Mouse (Mus musculus) heart, adult 9 months (tissue): Measurements from ENCODE around the gene Klrb1b.
"Not testable (repeated sequence)": the region's sequence is repeated elsewhere in the genome, so short reads cannot be mapped to it uniquely, and the experiment has no call there.

Source experiments
- DNase-seq, 2 experiments: peaks; one replicate each; pipeline ENCODE4 v3.0.0; 2022; ENCODE audit warnings: low spot score in 2 of 2

The Klrb1b gene

DNA sequence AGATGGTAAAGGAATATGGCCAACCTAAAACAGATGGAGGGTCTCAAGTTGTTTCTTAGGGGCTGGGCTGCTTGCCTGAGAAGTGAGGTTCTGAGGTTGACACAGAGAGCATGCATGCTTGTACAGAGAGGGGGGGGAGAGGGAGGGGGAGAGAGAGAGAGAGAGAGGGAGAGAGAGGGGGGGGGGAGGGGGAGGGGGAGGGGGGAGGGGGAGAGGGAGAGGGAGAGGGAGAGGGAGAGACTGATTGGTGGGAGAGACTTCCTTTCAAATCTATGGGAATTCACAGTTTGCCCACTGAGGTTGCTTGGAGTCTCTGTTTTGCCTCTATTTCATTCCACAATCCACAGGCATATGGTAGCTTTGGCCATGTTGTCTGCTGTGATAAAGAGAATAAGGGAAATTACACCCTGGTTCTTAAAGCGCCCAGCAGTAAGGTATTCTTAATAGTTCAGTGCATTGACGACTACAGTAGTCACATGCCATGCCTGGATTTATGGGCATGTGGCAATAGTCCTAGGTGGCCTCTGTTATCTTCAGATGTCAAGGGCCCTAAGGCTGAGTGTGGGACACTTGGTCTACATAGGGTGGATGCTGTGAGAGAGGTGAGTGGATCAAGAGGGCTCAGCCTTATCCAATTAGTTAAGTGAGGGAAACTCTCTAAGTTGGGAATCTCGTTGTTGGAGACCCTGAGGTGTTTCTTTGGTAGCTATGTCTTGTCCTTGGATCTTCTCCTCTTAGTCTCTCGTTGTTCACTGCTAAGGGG, 15.4 kb upstream of the Klrb1b start:
- DNase-seq = no peak

- DNase-seq = not testable (repeated sequence)
Observed at GRCm38 (mm10) chr6:128840669-128841068, 14.5 kb upstream of the Klrb1b start.

DNA sequence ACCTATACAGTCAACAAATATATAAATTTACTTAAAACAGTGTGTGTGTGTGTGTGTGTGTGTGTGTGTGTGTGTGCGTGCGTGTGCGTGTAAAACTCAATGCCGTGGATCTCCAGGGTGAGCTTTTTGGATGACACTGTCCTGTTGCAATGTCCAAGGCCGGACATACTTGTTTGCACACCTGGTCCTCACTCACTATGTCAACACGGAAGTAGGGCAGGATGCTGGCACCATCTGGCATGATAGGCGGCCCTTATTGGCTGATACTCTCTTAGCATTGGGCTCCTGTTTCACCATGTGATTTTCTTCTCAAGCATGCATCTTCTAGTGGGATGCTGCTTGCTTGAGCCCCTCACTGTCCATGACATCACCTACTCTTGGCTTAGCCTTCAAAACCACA, 13.8 kb upstream of the Klrb1b start:
- no peak for DNase-seq

DNA sequence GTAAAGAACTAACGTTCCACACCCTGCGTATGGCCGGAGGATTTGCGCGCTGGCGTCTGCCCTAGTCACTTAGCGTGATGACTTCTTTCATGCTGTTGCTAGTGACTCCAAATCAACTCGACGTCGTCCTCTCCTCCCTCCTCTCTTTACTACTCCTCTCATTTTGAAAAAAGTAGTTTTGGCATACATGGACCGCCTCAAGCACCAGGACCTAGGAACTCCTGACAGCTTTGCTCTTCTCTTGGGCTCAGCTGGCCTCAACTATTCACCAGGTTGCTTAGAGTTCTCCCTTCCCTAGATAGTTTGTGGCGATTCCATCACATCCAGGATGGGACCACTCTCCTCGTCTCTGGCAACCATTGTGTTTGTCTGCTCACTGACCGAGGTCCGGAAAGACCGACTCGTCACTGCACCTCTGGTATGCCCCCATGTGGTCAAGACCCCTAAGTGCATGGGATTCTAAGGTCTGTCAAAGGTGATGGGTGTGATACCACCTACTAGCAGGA, 13.2 kb upstream of the Klrb1b start:
- peak; percentile 86 to 91 for DNase-seq

GRCm38 (mm10) chr6:128838342-128839265, 12.5 kb upstream of the Klrb1b start:
- DNase-seq = peak; percentile 84 to 92

- no peak for DNase-seq
Observed at GRCm38 (mm10) chr6:128837454-128838341, 11.6 kb upstream of the Klrb1b start.

- no peak for DNase-seq
Observed at GRCm38 (mm10) chr6:128836955-128837334, 10.8 kb upstream of the Klrb1b start.

GRCm38 (mm10) chr6:128836191-128836954, 10.2 kb upstream of the Klrb1b start:
- DNase-seq = no peak

GRCm38 (mm10) chr6:128835571-128835970, 9.4 kb upstream of the Klrb1b start:
- DNase-seq = no peak

GRCm38 (mm10) chr6:128833046-128833445, 6.9 kb upstream of the Klrb1b start:
- no peak for DNase-seq

DNA sequence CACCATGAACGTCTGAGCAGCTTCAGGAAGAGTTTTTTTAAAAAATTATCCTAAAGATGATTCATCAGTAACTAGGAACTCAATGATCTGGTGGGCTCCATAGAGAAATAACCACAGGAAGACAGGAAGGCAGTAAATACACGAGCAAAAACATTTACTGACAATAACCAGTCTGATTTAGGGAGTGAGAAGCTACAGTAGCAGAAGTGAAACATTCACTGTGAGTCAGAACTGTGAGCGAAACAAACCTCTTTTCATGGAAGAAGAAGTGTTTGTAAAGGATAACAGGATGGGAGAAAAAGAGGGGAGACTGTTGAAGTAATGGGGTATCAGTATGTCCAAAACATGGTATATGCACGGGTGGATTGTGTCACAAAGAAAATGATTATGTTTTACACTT, 3.7 kb upstream of the Klrb1b start:
- DNase-seq = no peak

GRCm38 (mm10) chr6:128826781-128827180, 650 bp upstream of the Klrb1b start:
- DNase-seq = no peak

DNA sequence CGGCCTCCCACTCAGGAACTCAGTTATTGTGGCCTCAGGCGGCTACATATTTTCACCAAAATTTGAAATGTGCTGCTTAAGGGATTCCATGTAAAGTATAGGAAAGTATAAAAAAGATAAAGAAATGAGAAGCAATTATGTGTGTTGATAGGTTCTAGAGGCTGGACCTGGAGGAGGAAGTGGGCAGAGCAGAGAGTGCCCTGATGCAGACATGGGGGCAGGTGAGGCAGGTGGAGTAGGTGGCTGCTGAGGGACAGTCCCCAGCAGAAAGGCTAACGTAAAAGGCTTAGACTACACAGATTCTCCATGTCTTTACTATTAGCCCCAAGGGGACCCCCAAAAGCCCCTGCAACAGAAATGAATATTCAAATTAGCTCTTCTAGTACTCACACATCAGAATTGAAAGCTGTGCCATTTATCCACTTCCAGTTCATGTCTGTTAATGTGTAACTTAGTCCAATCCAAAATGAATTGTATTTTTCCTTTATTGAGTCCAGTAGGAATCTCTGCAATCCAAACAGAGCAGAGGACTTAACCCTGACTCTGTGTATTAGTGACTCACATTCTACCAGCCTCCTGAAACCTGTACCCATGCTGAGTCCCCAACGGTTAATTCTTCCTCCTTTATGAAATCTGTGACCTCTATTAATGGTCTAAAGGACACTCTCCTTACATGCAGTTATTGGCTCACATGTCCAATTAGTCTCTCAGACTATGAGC, 7.9 kb downstream of the Klrb1b start:
- DNase-seq = no peak

DNA sequence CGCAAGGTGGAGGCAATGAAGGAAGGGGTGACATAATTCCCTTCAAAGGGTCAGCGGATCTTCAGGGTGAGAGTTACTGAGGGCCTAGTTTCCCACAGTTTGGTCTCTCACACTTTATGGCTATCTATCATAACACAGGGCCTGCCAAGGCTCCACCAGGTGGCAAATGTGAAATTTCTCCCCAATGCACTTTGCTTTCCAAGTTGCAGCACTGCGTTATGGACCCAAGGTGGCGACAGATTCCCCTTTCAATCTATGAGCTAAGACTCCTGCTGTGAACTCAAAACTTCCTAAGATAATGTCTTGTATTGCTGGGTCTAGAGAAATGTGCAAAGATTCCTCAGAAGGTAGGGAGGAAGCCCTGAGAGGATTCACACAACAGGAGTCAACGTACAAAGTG, 17.6 kb downstream of the Klrb1b start:
- no peak for DNase-seq

DNA sequence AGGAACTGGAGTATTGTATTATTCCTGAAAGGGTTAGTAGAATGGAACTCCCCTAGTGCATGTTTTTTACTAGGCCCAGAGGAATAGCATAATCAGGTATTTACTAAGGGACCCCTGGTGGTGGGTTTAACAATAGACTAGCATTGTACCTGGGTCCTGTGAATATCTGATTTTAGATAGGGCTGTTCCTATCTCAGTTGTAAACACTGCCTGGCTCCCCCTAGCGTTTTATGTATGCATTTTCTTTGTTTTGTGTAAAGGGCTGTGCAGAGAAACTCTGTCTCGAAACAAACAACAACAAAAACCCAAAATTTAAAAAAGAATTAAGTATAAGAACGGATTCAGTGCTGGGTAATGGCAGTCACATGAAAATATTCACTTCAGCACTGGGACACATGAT, 19.1 kb downstream of the Klrb1b start:
- no peak for DNase-seq

DNA sequence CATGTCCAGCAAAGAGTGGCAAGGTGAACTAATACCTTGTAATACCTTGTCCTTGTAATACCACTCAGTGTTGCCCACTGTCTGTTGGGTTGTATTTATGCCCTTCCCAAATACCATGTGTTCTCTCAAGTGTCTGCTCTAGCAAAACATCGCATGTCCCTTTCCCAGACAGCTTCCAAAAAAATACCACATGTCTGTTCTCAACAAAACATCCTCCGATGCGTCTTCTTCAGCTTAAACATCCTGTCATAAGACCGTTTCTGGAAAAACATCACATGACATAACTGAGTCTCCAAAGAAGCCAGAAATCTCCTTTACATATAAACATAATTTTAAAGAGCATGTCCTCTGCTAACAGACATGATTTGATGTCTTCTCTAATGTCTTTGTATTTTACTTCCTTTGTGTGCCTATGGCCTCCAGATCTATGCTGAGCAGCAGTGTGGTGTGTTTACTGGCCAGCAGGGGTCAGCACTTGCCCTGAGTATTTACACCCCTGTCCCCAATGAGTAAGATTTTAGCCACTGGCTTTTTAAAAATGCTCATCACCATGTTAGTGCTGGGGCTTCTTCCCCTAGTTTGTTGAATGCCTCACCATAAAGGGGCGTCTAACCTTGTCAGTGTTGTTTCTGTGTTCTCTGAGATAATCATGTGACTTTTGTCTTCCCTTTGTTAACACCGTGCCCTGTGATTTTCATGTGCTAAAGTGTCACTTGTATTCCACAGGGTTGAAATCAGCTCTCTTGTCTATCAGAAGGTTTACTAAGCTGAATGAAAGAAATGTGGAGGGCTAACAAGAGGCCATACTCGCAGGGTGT, 21.1 kb downstream of the Klrb1b start:
- peak; percentile 51 to 67 for DNase-seq

GRCm38 (mm10) chr6:128802999-128803857, 22.9 kb downstream of the Klrb1b start:
- DNase-seq = peak; percentile 95 to 96

GRCm38 (mm10) chr6:128802557-128802956, 23.6 kb downstream of the Klrb1b start:
- DNase-seq = no peak
